Mouse (Mus musculus) intestine, embryonic 16.5 days (tissue): ENCODE results near the gene Abhd12b. TPM values are rescaled to one million over a fixed set of nuclear protein-coding genes. Genes with fewer than 3 reads are reported as not detected.
"Not testable (repeated sequence)": the region's sequence is repeated elsewhere in the genome, so short reads cannot be mapped to it uniquely, and the experiment has no call there.

ENCODE experiments used
- ATAC-seq: fragments of 200-750 bp; cut with Nextera tagmentation; 2 replicates; pipeline ENCODE4 v1.8.0; 2017; ENCODE audit warnings: moderate TSS enrichment, moderate library complexity
- H3K27ac ChIP-seq: fragments of 300-500 bp; sonication (generic); 2 replicates; pipeline ENCODE4 v1.5.1; 2014; ENCODE audit warnings: mild to moderate bottlenecking, low read length
- H3K27me3 ChIP-seq: fragments of 300-500 bp; sonication (generic); replicated peaks from 2 replicates; pipeline ENCODE4 v1.6.1; 2014; ENCODE audit warnings: low read length, control low read depth, mixed read lengths; ENCODE audit not compliant: control insufficient read depth, insufficient read depth
- H3K36me3 ChIP-seq: fragments of 300-500 bp; sonication (generic); 2 replicates; pipeline ENCODE4 v1.6.1; 2014; ENCODE audit warnings: low read length, control low read depth; ENCODE audit not compliant: control insufficient read depth, insufficient read depth
- H3K4me1 ChIP-seq: fragments of 300-500 bp; sonication (generic); 2 replicates; pipeline ENCODE4 v1.6.1; 2014; ENCODE audit warnings: low read length, control low read depth, mixed read lengths; ENCODE audit not compliant: control insufficient read depth, insufficient read depth
- H3K4me2 ChIP-seq: fragments of 300-500 bp; sonication (generic); 2 replicates; pipeline ENCODE4 v1.6.1; 2014; ENCODE audit warnings: low read depth, low read length, control low read depth
- H3K4me3 ChIP-seq: fragments of 300-500 bp; sonication (generic); 2 replicates; pipeline ENCODE4 v1.5.1; 2014; ENCODE audit warnings: mild to moderate bottlenecking, low read length
- H3K9ac ChIP-seq: fragments of 300-500 bp; sonication (generic); 2 replicates; pipeline ENCODE4 v1.6.1; 2014; ENCODE audit warnings: low read depth, low read length
- H3K9me3 ChIP-seq: fragments of 300-500 bp; sonication (generic); 2 replicates; pipeline ENCODE4 v1.6.1; 2016; ENCODE audit warnings: low read length, control low read depth; ENCODE audit not compliant: control insufficient read depth
- WGBS: fragments of 180-500 bp; shearing (Covaris S2); extraction: QIAGEN DNeasy Blood & Tissue Kit; methylation state at CpG from one replicate; pipeline ENCODE4 v1.1.7; 2014; 5-methylcytosine and 5-hydroxymethylcytosine counted together
- polyA plus RNA-seq: library from polyadenylated mRNA; unstranded; fragments of >200 nt; fragmentation: Nextera tagmentation; extraction: Ambion mirVana; gene quantifications from 2 replicates; pipeline ENCODE4 v1.2.1, GENCODE M21; 2015

Gene Abhd12b
- polyA plus RNA-seq, 1 experiment from 2014 or later: 0.23 TPM

- ATAC-seq: no peak
- H3K9ac ChIP-seq: no peak overlapping the region
Measured at GRCm38 (mm10) chr12:70134627-70135235, 19.2 kb upstream of the Abhd12b start.

GRCm38 (mm10) chr12:70136185-70136756 is 17.7 kb upstream of the Abhd12b start:
- H3K4me1 ChIP-seq: no peaks in the 10 kb centered on the region
- H3K36me3 ChIP-seq: no peaks in the 10 kb centered on the region
- no peak overlapping the region for H3K9ac ChIP-seq
- no peaks in the 10 kb centered on the region for H3K27me3 ChIP-seq
- H3K9me3 ChIP-seq: no peaks in the 10 kb centered on the region
- peak overlapping the region; percentile 4; the same call in 1 of the 2 replicates for H3K4me2 ChIP-seq
- no peak overlapping the region for H3K27ac ChIP-seq
- 40% methylated on average over 12 of the region's 12 CpGs for WGBS
- peak; percentile 44 for ATAC-seq
- no peak overlapping the region for H3K4me3 ChIP-seq

More at GRCm38 (mm10) chr12:70134627-70135235, 19.2 kb upstream of the Abhd12b start:
- 89% methylated on average over 20 of the region's 20 CpGs for WGBS
- H3K4me2 ChIP-seq: no peak overlapping the region
- H3K27me3 ChIP-seq: no peaks in the 10 kb centered on the region
- no peak overlapping the region for H3K4me3 ChIP-seq
- no peaks in the 10 kb centered on the region for H3K9me3 ChIP-seq
- H3K36me3 ChIP-seq: no peaks in the 10 kb centered on the region
- no peak overlapping the region for H3K27ac ChIP-seq
- no peaks in the 10 kb centered on the region for H3K4me1 ChIP-seq

GRCm38 (mm10) chr12:70137095-70137494 is 16.8 kb upstream of the Abhd12b start:
- Histone ChIP-seq H3K9me3 (no peaks in the 10 kb centered on the region), H3K9ac (no peak overlapping the region), H3K4me1 (no peaks in the 10 kb centered on the region), H3K4me3 (no peak overlapping the region), H3K27me3 (no peaks in the 10 kb centered on the region), H3K27ac (no peak overlapping the region), H3K4me2 (no peak overlapping the region), H3K36me3 (no peaks in the 10 kb centered on the region)
- no peak for ATAC-seq
- 62% methylated on average over 4 of the region's 4 CpGs for WGBS

- H3K27me3 ChIP-seq: no peaks in the 10 kb centered on the region
- WGBS: 69% methylated on average over 9 of the region's 9 CpGs
- H3K27ac ChIP-seq: no peak overlapping the region
- no peaks in the 10 kb centered on the region for H3K36me3 ChIP-seq
- no peak overlapping the region for H3K4me2 ChIP-seq
- no peak overlapping the region for H3K4me3 ChIP-seq
- no peak overlapping the region for H3K9ac ChIP-seq
- no peaks in the 10 kb centered on the region for H3K4me1 ChIP-seq
- H3K9me3 ChIP-seq: no peaks in the 10 kb centered on the region
- no peak for ATAC-seq
Measured at GRCm38 (mm10) chr12:70137626-70138025, 16.3 kb upstream of the Abhd12b start.

GRCm38 (mm10) chr12:70139871-70140270 is 14.1 kb upstream of the Abhd12b start:
- H3K27ac ChIP-seq: no peak overlapping the region
- H3K36me3 ChIP-seq: no peaks in the 10 kb centered on the region
- no peaks in the 10 kb centered on the region for H3K27me3 ChIP-seq
- H3K4me1 ChIP-seq: 0 out of 2 replicates have a peak, but pooled peaks cover 3% of the 10 kb centered on the region
- no peak for ATAC-seq
- WGBS: 63% methylated on average over 4 of the region's 4 CpGs
- no peaks in the 10 kb centered on the region for H3K9me3 ChIP-seq
- H3K9ac ChIP-seq: no peak overlapping the region
- H3K4me3 ChIP-seq: no peak overlapping the region
- H3K4me2 ChIP-seq: no peak overlapping the region

- Histone ChIP-seq H3K4me1 (0 out of 2 replicates have a peak, but pooled peaks cover 3% of the 10 kb centered on the region), H3K36me3 (no peaks in the 10 kb centered on the region), H3K4me3 (no peak overlapping the region), H3K27ac (no peak overlapping the region), H3K27me3 (no peaks in the 10 kb centered on the region), H3K4me2 (no peak overlapping the region), H3K9ac (no peak overlapping the region), H3K9me3 (no peaks in the 10 kb centered on the region)
- ATAC-seq: no peak
- WGBS: 89% methylated on average over 5 of the region's 5 CpGs
Measured at GRCm38 (mm10) chr12:70140542-70140941, 13.4 kb upstream of the Abhd12b start.

- Histone ChIP-seq H3K4me2 (no peak overlapping the region), H3K36me3 (no peaks in the 10 kb centered on the region), H3K4me3 (no peak overlapping the region), H3K9ac (no peak overlapping the region), H3K4me1 (0 out of 2 replicates have a peak, but pooled peaks cover 3% of the 10 kb centered on the region), H3K9me3 (no peaks in the 10 kb centered on the region), H3K27me3 (no peaks in the 10 kb centered on the region), H3K27ac (no peak overlapping the region)
- no peak for ATAC-seq
- 83% methylated on average over 5 of the region's 5 CpGs for WGBS
Measured at GRCm38 (mm10) chr12:70140993-70141576, 12.9 kb upstream of the Abhd12b start.

GRCm38 (mm10) chr12:70144106-70144587 is 9.8 kb upstream of the Abhd12b start:
- peak; percentile 74 for ATAC-seq
- not testable (repeated sequence) for H3K27me3 ChIP-seq, H3K4me3 ChIP-seq, H3K4me1 ChIP-seq, H3K9ac ChIP-seq, H3K36me3 ChIP-seq, H3K4me2 ChIP-seq, H3K9me3 ChIP-seq
- 8% methylated on average over 3 of the region's 3 CpGs for WGBS
- peak overlapping the region; percentile 74 for H3K27ac ChIP-seq

- ATAC-seq: peak; percentile 51
- Histone ChIP-seq H3K9ac (no peak overlapping the region), H3K36me3 (no peaks in the 10 kb centered on the region), H3K27me3 (no peaks in the 10 kb centered on the region), H3K27ac (peak overlapping the region; percentile 74), H3K4me3 (no peak overlapping the region), H3K4me2 (no peak overlapping the region), H3K4me1 (0 out of 2 replicates have a peak, but pooled peaks cover 3% of the 10 kb centered on the region), H3K9me3 (no peaks in the 10 kb centered on the region)
- WGBS: 35% methylated on average over 20 of the region's 20 CpGs
Measured at GRCm38 (mm10) chr12:70144637-70145448, 9.1 kb upstream of the Abhd12b start.
